In the genomic region with DNA sequence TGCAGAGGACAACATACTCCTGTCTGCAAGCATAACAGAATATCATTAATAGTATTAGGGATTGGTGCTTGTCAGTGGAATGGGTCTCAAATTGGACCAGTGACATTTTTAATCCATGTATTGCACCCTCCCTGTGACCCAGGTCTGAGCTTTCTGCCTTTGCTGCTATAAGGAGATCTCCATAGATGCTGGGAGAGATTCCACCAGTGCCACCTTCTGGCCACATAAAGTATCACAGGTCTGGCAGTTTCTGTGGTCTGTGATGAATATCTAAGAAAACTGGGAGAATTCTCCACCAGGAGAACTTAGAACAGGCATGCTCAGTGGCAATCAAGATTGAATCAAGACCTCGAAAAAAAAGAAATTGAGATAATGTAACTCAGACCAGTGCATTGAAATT, we compare ENCODE assay signal across 8 mouse cellular contexts.
DNase-seq lines count a peak whose midpoint lies in the region; ATAC-seq and TF ChIP-seq lines count a peak whose summit lies in the region.

No protein-coding gene starts in this region.

- no peaks in the 10 kb centered on the region for H3K27me3 ChIP-seq in kidney, embryonic 15.5 days
- no peaks in the 10 kb centered on the region for H3K27me3 ChIP-seq in limb, embryonic 14.5 days (ENCODE audit: control insufficient read depth, insufficient read depth, low read length)

- no peaks in the 10 kb centered on the region for H3K9me3 ChIP-seq in kidney, embryonic 15.5 days (replicated peaks)
- no peaks in the 10 kb centered on the region for H3K9me3 ChIP-seq in limb, embryonic 14.5 days (ENCODE audit: control insufficient read depth, low read length)

- H3K4me3 ChIP-seq in kidney, embryonic 15.5 days (replicated peaks): no peak overlapping the region
- H3K4me3 ChIP-seq in limb, embryonic 14.5 days (replicated peaks; ENCODE audit: low read length): no peak overlapping the region

- no peaks in the 10 kb centered on the region for H3K4me1 ChIP-seq in kidney, embryonic 15.5 days
- H3K4me1 ChIP-seq in limb, embryonic 14.5 days (ENCODE audit: control insufficient read depth, insufficient read depth, low read length): no peaks in the 10 kb centered on the region

- no peak for TF ChIP-seq POLR2A in limb, embryonic 14.5 days (IDR thresholded peaks at IDR 0.05; ENCODE audit: borderline replicate concordance, extremely low read depth, insufficient read depth, insufficient read length)

- DNase-seq in adrenal gland, adult (ENCODE audit: inconsistent age in 2 of 2, low spot score in 1 of 2): peak; percentile 25 to 81
- DNase-seq in adrenal gland, adult 8-10 months: no peak
- DNase-seq in 416B (ENCODE audit: low read depth): peak; percentile 26
- peak; percentile 10 for DNase-seq in c-Kit-positive CD71-positive TER-119-negative erythroid progenitor cells, embryonic 14.5 days (ENCODE audit: low read depth)
- DNase-seq in forelimb bud, embryonic 11.5 days (ENCODE audit: low read depth, low spot score): peak; percentile 45
- peak; percentile 64 for DNase-seq in limb, embryonic 14.5 days (ENCODE audit: low spot score)
- peak; percentile 43 for DNase-seq in right cerebral cortex, adult 18-20 months

- no peak overlapping the region for H3K27ac ChIP-seq in kidney, embryonic 15.5 days
- no peak overlapping the region for H3K27ac ChIP-seq in limb, embryonic 14.5 days (replicated peaks; ENCODE audit: low read depth, low read length)

- H3K9ac ChIP-seq in kidney, embryonic 15.5 days: no peak overlapping the region
- H3K9ac ChIP-seq in limb, embryonic 14.5 days (ENCODE audit: low read depth, low read length, severe bottlenecking): no peak overlapping the region

- ATAC-seq in kidney, embryonic 15.5 days (replicated peaks; ENCODE audit: low FRiP score): peak; percentile 62; the same call in 1 of the 2 replicates
- ATAC-seq in limb, embryonic 14.5 days (ENCODE audit: low FRiP score, low read depth): no peak

- WGBS in kidney, embryonic 15.5 days: 41% methylated on average over 1 of the region's 1 CpGs
- WGBS in limb, embryonic 14.5 days: 38% methylated on average over 1 of the region's 1 CpGs

- no peak overlapping the region for H3K4me2 ChIP-seq in kidney, embryonic 15.5 days
- H3K4me2 ChIP-seq in limb, embryonic 14.5 days (replicated peaks; ENCODE audit: low read depth, low read length, severe bottlenecking): no peak overlapping the region

- H3K36me3 ChIP-seq in kidney, embryonic 15.5 days: no peaks in the 10 kb centered on the region
- no peaks in the 10 kb centered on the region for H3K36me3 ChIP-seq in limb, embryonic 14.5 days (ENCODE audit: control insufficient read depth, insufficient read depth, low read length)
